Mouse (Mus musculus): ENCODE data around the gene Anapc10. TPM values are rescaled to one million over a fixed set of nuclear protein-coding genes. Genes with fewer than 3 reads are reported as not detected.

The Anapc10 gene
- polyA plus RNA-seq, 1 experiment from 2014 or later = 29.4 TPM

- DNase-seq (ENCODE audit: low spot score) (no peak), ATAC-seq (no peak)
- Histone ChIP-seq H3K4me2 (replicated peaks; ENCODE audit: low read depth, low read length) (no peak overlapping the region), H3K4me1 (ENCODE audit: insufficient read depth, low read depth, low read length) (no peaks in the 10 kb centered on the region), H3K27me3 (replicated peaks; ENCODE audit: insufficient read depth, low read length) (no peaks in the 10 kb centered on the region), H3K9ac (replicated peaks; ENCODE audit: low read depth) (no peak overlapping the region), H3K36me3 (ENCODE audit: insufficient read depth, low read length) (peaks cover 20% of the 10 kb centered on the region; the same call in 1 of the 2 replicates), H3K4me3 (ENCODE audit: low read depth, low read length) (no peak overlapping the region), H3K9me3 (ENCODE audit: low read length) (no peaks in the 10 kb centered on the region), H3K27ac (ENCODE audit: low read length) (no peak overlapping the region)
- TF ChIP-seq EP300 (IDR thresholded peaks at IDR 0.05) (no peak), CTCF (IDR thresholded peaks at IDR 0.05) (no peak)
- WGBS = 82% methylated on average over 2 of the region's 2 CpGs
Measured at GRCm38 (mm10) chr8:79692531-79692930, 19.1 kb upstream of the Anapc10 start.

GRCm38 (mm10) chr8:79706687-79707086, 4.9 kb upstream of the Anapc10 start:
- Histone ChIP-seq H3K9me3 (ENCODE audit: low read length) (no peaks in the 10 kb centered on the region), H3K9ac (replicated peaks; ENCODE audit: low read depth) (no peak overlapping the region), H3K4me1 (ENCODE audit: insufficient read depth, low read depth, low read length) (no peaks in the 10 kb centered on the region), H3K27me3 (replicated peaks; ENCODE audit: insufficient read depth, low read length) (no peaks in the 10 kb centered on the region), H3K4me3 (ENCODE audit: low read depth, low read length) (no peak overlapping the region), H3K36me3 (ENCODE audit: insufficient read depth, low read length) (peaks cover 22% of the 10 kb centered on the region), H3K27ac (ENCODE audit: low read length) (no peak overlapping the region), H3K4me2 (replicated peaks; ENCODE audit: low read depth, low read length) (no peak overlapping the region)
- no peak for TF ChIP-seq EP300 (IDR thresholded peaks at IDR 0.05)
- no peak for TF ChIP-seq CTCF (IDR thresholded peaks at IDR 0.05)
- ATAC-seq (no peak), DNase-seq (ENCODE audit: low spot score) (no peak)
- WGBS = 84% methylated on average over 3 of the region's 3 CpGs

- Histone ChIP-seq H3K4me3 (ENCODE audit: low read depth, low read length) (no peak overlapping the region), H3K9ac (replicated peaks; ENCODE audit: low read depth) (no peak overlapping the region), H3K4me2 (replicated peaks; ENCODE audit: low read depth, low read length) (peak overlapping the region; percentile 76; the same call in 1 of the 2 replicates), H3K27ac (ENCODE audit: low read length) (no peak overlapping the region), H3K9me3 (ENCODE audit: low read length) (no peaks in the 10 kb centered on the region), H3K4me1 (ENCODE audit: insufficient read depth, low read depth, low read length) (no peaks in the 10 kb centered on the region), H3K27me3 (replicated peaks; ENCODE audit: insufficient read depth, low read length) (no peaks in the 10 kb centered on the region), H3K36me3 (ENCODE audit: insufficient read depth, low read length) (peaks cover 3% of the 10 kb centered on the region; the same call in 1 of the 2 replicates)
- DNase-seq (ENCODE audit: low spot score) = no peak
- ATAC-seq = no peak
- TF ChIP-seq CTCF (IDR thresholded peaks at IDR 0.05) (no peak), EP300 (IDR thresholded peaks at IDR 0.05) (no peak)
- WGBS = 41% methylated on average over 4 of the region's 6 CpGs
Measured at GRCm38 (mm10) chr8:79712676-79713075, 1.1 kb downstream of the Anapc10 start.

- H3K4me3 ChIP-seq (ENCODE audit: low read depth, low read length) = no peak overlapping the region
- H3K27ac ChIP-seq (ENCODE audit: low read length) = no peak overlapping the region
- H3K4me2 ChIP-seq (replicated peaks; ENCODE audit: low read depth, low read length) = no peak overlapping the region
- H3K9me3 ChIP-seq (ENCODE audit: low read length) = no peaks in the 10 kb centered on the region
- no peak for ATAC-seq
- TF ChIP-seq CTCF (IDR thresholded peaks at IDR 0.05) = no peak
- TF ChIP-seq EP300 (IDR thresholded peaks at IDR 0.05) = no peak
- H3K36me3 ChIP-seq (ENCODE audit: insufficient read depth, low read length) = peaks cover 11% of the 10 kb centered on the region; the same call in 1 of the 2 replicates
- no peak overlapping the region for H3K9ac ChIP-seq (replicated peaks; ENCODE audit: low read depth)
- no peaks in the 10 kb centered on the region; the same call in 1 of the 2 replicates for H3K4me1 ChIP-seq (ENCODE audit: insufficient read depth, low read depth, low read length)
- no peak for DNase-seq (ENCODE audit: low spot score)
- no peaks in the 10 kb centered on the region for H3K27me3 ChIP-seq (replicated peaks; ENCODE audit: insufficient read depth, low read length)
Measured at GRCm38 (mm10) chr8:79721537-79721936, 9.9 kb downstream of the Anapc10 start.

- no peak for DNase-seq (ENCODE audit: low spot score)
Measured at GRCm38 (mm10) chr8:79723308-79723707, 11.7 kb downstream of the Anapc10 start.

GRCm38 (mm10) chr8:79724589-79724988, 13.0 kb downstream of the Anapc10 start:
- DNase-seq (ENCODE audit: low spot score) = no peak
- Histone ChIP-seq H3K4me2 (replicated peaks; ENCODE audit: low read depth, low read length) (no peak overlapping the region), H3K9me3 (ENCODE audit: low read length) (no peaks in the 10 kb centered on the region), H3K4me1 (ENCODE audit: insufficient read depth, low read depth, low read length) (no peaks in the 10 kb centered on the region; the same call in 1 of the 2 replicates), H3K4me3 (ENCODE audit: low read depth, low read length) (no peak overlapping the region), H3K36me3 (ENCODE audit: insufficient read depth, low read length) (peaks cover 8% of the 10 kb centered on the region; the same call in 1 of the 2 replicates), H3K27me3 (replicated peaks; ENCODE audit: insufficient read depth, low read length) (no peaks in the 10 kb centered on the region), H3K27ac (ENCODE audit: low read length) (no peak overlapping the region), H3K9ac (replicated peaks; ENCODE audit: low read depth) (no peak overlapping the region)
- no peak for ATAC-seq
- WGBS = 62% methylated on average over 3 of the region's 3 CpGs
- TF ChIP-seq EP300 (IDR thresholded peaks at IDR 0.05) = no peak
- TF ChIP-seq CTCF (IDR thresholded peaks at IDR 0.05) = no peak

More at GRCm38 (mm10) chr8:79723308-79723707, 11.7 kb downstream of the Anapc10 start:
- Histone ChIP-seq H3K27me3 (replicated peaks; ENCODE audit: insufficient read depth, low read length) (no peaks in the 10 kb centered on the region), H3K27ac (ENCODE audit: low read length) (no peak overlapping the region), H3K4me3 (ENCODE audit: low read depth, low read length) (no peak overlapping the region), H3K4me1 (ENCODE audit: insufficient read depth, low read depth, low read length) (no peaks in the 10 kb centered on the region; the same call in 1 of the 2 replicates), H3K9ac (replicated peaks; ENCODE audit: low read depth) (no peak overlapping the region), H3K9me3 (ENCODE audit: low read length) (no peaks in the 10 kb centered on the region), H3K4me2 (replicated peaks; ENCODE audit: low read depth, low read length) (no peak overlapping the region), H3K36me3 (ENCODE audit: insufficient read depth, low read length) (peaks cover 8% of the 10 kb centered on the region; the same call in 1 of the 2 replicates)
- ATAC-seq = no peak
- no peak for TF ChIP-seq EP300 (IDR thresholded peaks at IDR 0.05)
- no peak for TF ChIP-seq CTCF (IDR thresholded peaks at IDR 0.05)

- no peak for TF ChIP-seq EP300 (IDR thresholded peaks at IDR 0.05)
- TF ChIP-seq CTCF (IDR thresholded peaks at IDR 0.05) = 0 out of 2 replicates have a peak, but pooled peaks have one; percentile 18
- Histone ChIP-seq H3K27ac (ENCODE audit: low read length) (no peak overlapping the region), H3K36me3 (ENCODE audit: insufficient read depth, low read length) (no peaks in the 10 kb centered on the region), H3K27me3 (replicated peaks; ENCODE audit: insufficient read depth, low read length) (no peaks in the 10 kb centered on the region), H3K9ac (replicated peaks; ENCODE audit: low read depth) (no peak overlapping the region), H3K4me1 (ENCODE audit: insufficient read depth, low read depth, low read length) (no peaks in the 10 kb centered on the region; the same call in 1 of the 2 replicates), H3K4me2 (replicated peaks; ENCODE audit: low read depth, low read length) (no peak overlapping the region), H3K4me3 (ENCODE audit: low read depth, low read length) (no peak overlapping the region), H3K9me3 (ENCODE audit: low read length) (no peaks in the 10 kb centered on the region)
- WGBS = 96% methylated on average over 1 of the region's 1 CpGs
- DNase-seq (ENCODE audit: low spot score) (no peak), ATAC-seq (no peak)
Measured at GRCm38 (mm10) chr8:79727900-79728299, 16.3 kb downstream of the Anapc10 start.
